Mouse (Mus musculus) hindbrain, postnatal 0 days (tissue): Measurements from ENCODE around the gene Ccdc47. TPM values are rescaled to one million over a fixed set of nuclear protein-coding genes. Genes with fewer than 3 reads are reported as not detected.

Experiments used
- ATAC-seq: fragments of 200-750 bp; cut with Nextera tagmentation; 2 replicates; pipeline ENCODE4 v1.8.0; 2017; ENCODE audit warnings: mild to moderate bottlenecking, moderate TSS enrichment, moderate library complexity
- DNase-seq: peaks from one replicate; pipeline ENCODE4 v3.0.0-alpha.2; 2015; ENCODE audit warnings: low spot score
- H3K27ac ChIP-seq: fragments of 300-500 bp; sonication (generic); 2 replicates; pipeline ENCODE4 v1.5.1; 2014; ENCODE audit warnings: mild to moderate bottlenecking
- H3K27me3 ChIP-seq: fragments of 300-500 bp; sonication (generic); 2 replicates; pipeline ENCODE4 v1.6.1; 2014; ENCODE audit warnings: low read length, mixed read lengths; ENCODE audit not compliant: insufficient read depth
- H3K36me3 ChIP-seq: fragments of 300-500 bp; sonication (generic); 2 replicates; pipeline ENCODE4 v1.6.1; 2014; ENCODE audit warnings: low read length, mixed read lengths; ENCODE audit not compliant: insufficient read depth
- H3K4me1 ChIP-seq: fragments of 300-500 bp; sonication (generic); 2 replicates; pipeline ENCODE4 v1.6.1; 2014; ENCODE audit warnings: antibody characterized with exemption, low read length, mixed read lengths; ENCODE audit not compliant: insufficient read depth
- H3K4me2 ChIP-seq: fragments of 300-500 bp; sonication (generic); 2 replicates; pipeline ENCODE4 v1.6.1; 2014; ENCODE audit warnings: low read depth, mild to moderate bottlenecking, low read length, moderate library complexity, mixed read lengths
- H3K4me3 ChIP-seq: fragments of 300-500 bp; sonication (generic); 2 replicates; pipeline ENCODE4 v1.5.1; 2014; ENCODE audit warnings: low read length
- H3K9ac ChIP-seq: fragments of 300-500 bp; sonication (generic); replicated peaks from 2 replicates; pipeline ENCODE4 v1.6.1; 2014; ENCODE audit warnings: mild to moderate bottlenecking, low read length, moderate library complexity, mixed read lengths
- H3K9me3 ChIP-seq: fragments of 300-500 bp; sonication (generic); 2 replicates; pipeline ENCODE4 v1.6.1; 2016; ENCODE audit warnings: low read length, mixed read lengths
- CTCF ChIP-seq: IDR thresholded peaks from 2 replicates; pipeline ENCODE4 v1.5.1; 2016; ENCODE audit warnings: antibody characterized with exemption, control low read depth, low read depth
- WGBS: fragments of 180-500 bp; shearing (Covaris S2); extraction: QIAGEN DNeasy Blood & Tissue Kit; methylation state at CpG from one replicate; pipeline ENCODE4 v1.1.7; 2014; 5-methylcytosine and 5-hydroxymethylcytosine counted together
- polyA plus RNA-seq: library from polyadenylated mRNA; unstranded; fragments of >200 nt; fragmentation: Nextera tagmentation; extraction: Ambion mirVana; gene quantifications from 2 replicates; pipeline ENCODE4 v1.2.1, GENCODE M21; 2015
- total RNA-seq: library from RNA; depleted of rRNA; stranded (reverse); fragments of >200 nt; gene quantifications from 2 replicates; pipeline ENCODE4 v1.2.3, GENCODE M21; 2014; rRNA removed

Gene Ccdc47
- total RNA-seq = 15.2 and 16.9 TPM in 2 replicates
- polyA plus RNA-seq = 85.2 TPM in 2 replicates

- Histone ChIP-seq H3K36me3 (peaks cover 8% of the 10 kb centered on the region), H3K27ac (peak within 1 kb of the TSS; percentile 93), H3K4me2 (peak within 1 kb of the TSS; percentile 62), H3K27me3 (no peaks in the 10 kb centered on the region), H3K9ac (peak within 1 kb of the TSS; percentile 91), H3K4me3 (peak within 1 kb of the TSS; percentile 68), H3K9me3 (no peaks in the 10 kb centered on the region), H3K4me1 (peaks cover 20% of the 10 kb centered on the region)
- peak; percentile 99 for ATAC-seq
- DNase-seq = peak; percentile 100
- WGBS = under 1% methylated on average over 46 of the region's 46 CpGs
- TF ChIP-seq CTCF = peak; percentile 3; the same call in 1 of the 2 replicates
Measured at GRCm38 (mm10) chr11:106215927-106216729, at the start of gene Ccdc47. Ccdc47 (minus strand) TSS chr11:106216344.

- H3K27ac ChIP-seq = no peak overlapping the region
- no peak overlapping the region for H3K4me3 ChIP-seq
- peaks cover 20% of the 10 kb centered on the region for H3K4me1 ChIP-seq
- no peak overlapping the region for H3K9ac ChIP-seq
- no peak for DNase-seq
- H3K36me3 ChIP-seq = peaks cover 52% of the 10 kb centered on the region
- H3K9me3 ChIP-seq = no peaks in the 10 kb centered on the region
- no peak for TF ChIP-seq CTCF
- 91% methylated on average over 4 of the region's 4 CpGs for WGBS
- H3K4me2 ChIP-seq = no peak overlapping the region
- no peaks in the 10 kb centered on the region for H3K27me3 ChIP-seq
- no peak for ATAC-seq
Measured at GRCm38 (mm10) chr11:106265570-106265969, 49.4 kb upstream of the Ccdc47 start.

GRCm38 (mm10) chr11:106264988-106265387 is 48.8 kb upstream of the Ccdc47 start:
- Histone ChIP-seq H3K27ac (no peak overlapping the region), H3K9ac (no peak overlapping the region), H3K36me3 (peaks cover 52% of the 10 kb centered on the region), H3K27me3 (no peaks in the 10 kb centered on the region), H3K4me2 (no peak overlapping the region), H3K4me3 (no peak overlapping the region), H3K4me1 (peaks cover 15% of the 10 kb centered on the region), H3K9me3 (no peaks in the 10 kb centered on the region)
- ATAC-seq (no peak), DNase-seq (no peak)
- 91% methylated on average over 15 of the region's 15 CpGs for WGBS
- no peak for TF ChIP-seq CTCF

- Histone ChIP-seq H3K36me3 (peaks cover 52% of the 10 kb centered on the region), H3K9ac (no peak overlapping the region), H3K27ac (no peak overlapping the region), H3K4me3 (no peak overlapping the region), H3K4me2 (no peak overlapping the region), H3K9me3 (no peaks in the 10 kb centered on the region), H3K4me1 (peaks cover 14% of the 10 kb centered on the region), H3K27me3 (no peaks in the 10 kb centered on the region)
- TF ChIP-seq CTCF = no peak
- DNase-seq = no peak
- WGBS = 90% methylated on average over 9 of the region's 9 CpGs
- ATAC-seq = no peak
Measured at GRCm38 (mm10) chr11:106263963-106264362, 47.8 kb upstream of the Ccdc47 start.

- no peaks in the 10 kb centered on the region for H3K27me3 ChIP-seq
- H3K27ac ChIP-seq = no peak overlapping the region
- no peak for TF ChIP-seq CTCF
- DNase-seq = no peak
- peaks cover 5% of the 10 kb centered on the region for H3K4me1 ChIP-seq
- no peak overlapping the region for H3K4me2 ChIP-seq
- no peaks in the 10 kb centered on the region for H3K9me3 ChIP-seq
- H3K4me3 ChIP-seq = no peak overlapping the region
- peaks cover 48% of the 10 kb centered on the region for H3K36me3 ChIP-seq
- WGBS = 86% methylated on average over 14 of the region's 14 CpGs
- no peak for ATAC-seq
- H3K9ac ChIP-seq = no peak overlapping the region
Measured at GRCm38 (mm10) chr11:106260826-106261450, 44.8 kb upstream of the Ccdc47 start.

GRCm38 (mm10) chr11:106256775-106257174 is 40.6 kb upstream of the Ccdc47 start:
- H3K36me3 ChIP-seq = peaks cover 30% of the 10 kb centered on the region
- no peaks in the 10 kb centered on the region for H3K27me3 ChIP-seq
- no peak for TF ChIP-seq CTCF
- no peak overlapping the region for H3K27ac ChIP-seq
- peak overlapping the region; percentile 61 for H3K4me3 ChIP-seq
- peaks cover 5% of the 10 kb centered on the region for H3K4me1 ChIP-seq
- 71% methylated on average over 5 of the region's 5 CpGs for whole genome bisulfite sequencing
- H3K4me2 ChIP-seq = peak overlapping the region; percentile 91
- no peak for ATAC-seq
- H3K9ac ChIP-seq = peak overlapping the region; percentile 74
- DNase-seq = no peak
- no peaks in the 10 kb centered on the region for H3K9me3 ChIP-seq
